Mouse (Mus musculus) lung, embryonic 15.5 days (tissue): ENCODE results near the gene Dock1. TPM values are rescaled to one million over a fixed set of nuclear protein-coding genes. Genes with fewer than 3 reads are reported as not detected.

Source experiments
- ATAC-seq: fragments of 200-750 bp; cut with Nextera tagmentation; 2 replicates; pipeline ENCODE4 v1.8.0; 2017; ENCODE audit warnings: moderate number of reproducible peaks, borderline replicate concordance; ENCODE audit not compliant: low FRiP score, low TSS enrichment; ENCODE audit errors: extremely low read depth
- H3K27ac ChIP-seq: fragments of 300-500 bp; sonication (generic); 2 replicates; pipeline ENCODE4 v1.5.1; 2015; ENCODE audit warnings: moderate library complexity, mild to moderate bottlenecking, inconsistent platforms
- H3K27me3 ChIP-seq: fragments of 300-500 bp; sonication (generic); 2 replicates; pipeline ENCODE4 v1.6.1; 2015; ENCODE audit warnings: inconsistent platforms
- H3K36me3 ChIP-seq: fragments of 300-500 bp; sonication (generic); 2 replicates; pipeline ENCODE4 v1.6.1; 2015; ENCODE audit warnings: inconsistent platforms
- H3K4me1 ChIP-seq: fragments of 300-500 bp; sonication (generic); 2 replicates; pipeline ENCODE4 v1.6.1; 2015; ENCODE audit warnings: inconsistent platforms
- H3K4me2 ChIP-seq: fragments of 300-500 bp; sonication (generic); 2 replicates; pipeline ENCODE4 v1.6.1; 2015; ENCODE audit warnings: inconsistent platforms, mild to moderate bottlenecking, moderate library complexity
- H3K4me3 ChIP-seq: fragments of 300-500 bp; sonication (generic); 2 replicates; pipeline ENCODE4 v1.5.1; 2015; ENCODE audit warnings: mild to moderate bottlenecking, inconsistent platforms
- H3K9ac ChIP-seq: fragments of 300-500 bp; sonication (generic); 2 replicates; pipeline ENCODE4 v1.6.1; 2015; ENCODE audit warnings: inconsistent platforms
- H3K9me3 ChIP-seq: fragments of 300-500 bp; sonication (generic); 2 replicates; pipeline ENCODE4 v1.6.1; 2016; ENCODE audit warnings: inconsistent platforms
- WGBS: fragments of 180-500 bp; shearing (Covaris S2); methylation state at CpG from one replicate; pipeline ENCODE4 v1.1.7; 2015; 5-methylcytosine and 5-hydroxymethylcytosine counted together
- polyA plus RNA-seq: library from polyadenylated mRNA; unstranded; fragments of >200 nt; fragmentation: Nextera tagmentation; extraction: Ambion mirVana; gene quantifications from 2 replicates; pipeline ENCODE4 v1.2.1, GENCODE M21; 2015

The Dock1 gene
- polyA plus RNA-seq, 1 experiment from 2014 or later, result 43.7 TPM

GRCm38 (mm10) chr7:135002891-135003290 lies 332.4 kb downstream of the Dock1 start:
- H3K27me3 ChIP-seq, result no peaks in the 10 kb centered on the region
- H3K36me3 ChIP-seq, result no peaks in the 10 kb centered on the region; the same call in 1 of the 2 replicates
- no peak overlapping the region for H3K4me2 ChIP-seq
- no peaks in the 10 kb centered on the region for H3K9me3 ChIP-seq
- WGBS, result 85% methylated on average over 9 of the region's 9 CpGs
- ATAC-seq, result no peak
- no peak overlapping the region for H3K9ac ChIP-seq
- H3K4me3 ChIP-seq, result no peak overlapping the region
- no peaks in the 10 kb centered on the region for H3K4me1 ChIP-seq
- no peak overlapping the region for H3K27ac ChIP-seq

GRCm38 (mm10) chr7:135005964-135006560 lies 335.6 kb downstream of the Dock1 start:
- Histone ChIP-seq H3K9me3 (no peaks in the 10 kb centered on the region), H3K4me1 (no peaks in the 10 kb centered on the region), H3K27me3 (no peaks in the 10 kb centered on the region), H3K4me3 (no peak overlapping the region), H3K9ac (no peak overlapping the region), H3K36me3 (no peaks in the 10 kb centered on the region; the same call in 1 of the 2 replicates), H3K4me2 (no peak overlapping the region), H3K27ac (no peak overlapping the region)
- ATAC-seq, result no peak
- WGBS, result 48% methylated on average over 7 of the region's 7 CpGs

- ATAC-seq, result no peak
- WGBS, result 83% methylated on average over 2 of the region's 2 CpGs
- H3K4me2 ChIP-seq, result no peak overlapping the region
Observed at GRCm38 (mm10) chr7:135008021-135008420, 337.6 kb downstream of the Dock1 start.

DNA sequence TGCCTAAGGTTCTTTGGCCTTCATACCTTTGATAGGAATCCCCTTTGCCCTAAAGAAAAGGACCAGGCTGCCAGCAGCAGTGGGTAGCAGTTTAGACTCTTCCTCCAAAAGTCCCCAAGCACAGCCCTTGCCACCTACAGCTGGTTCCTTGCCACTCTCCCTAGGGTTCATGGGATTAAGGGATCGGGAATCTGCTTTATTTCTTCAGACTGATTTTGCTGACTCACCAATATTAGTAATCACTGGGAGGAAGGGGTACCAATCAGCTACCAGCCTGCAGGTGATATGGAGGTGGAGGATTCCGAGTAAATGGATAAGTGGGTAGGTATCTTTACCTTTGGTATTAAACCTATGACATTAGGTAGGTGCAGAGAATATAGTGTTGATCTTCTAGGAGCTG lies 340.5 kb downstream of the Dock1 start:
- Histone ChIP-seq H3K9me3 (no peaks in the 10 kb centered on the region), H3K36me3 (no peaks in the 10 kb centered on the region), H3K4me1 (no peaks in the 10 kb centered on the region), H3K27me3 (no peaks in the 10 kb centered on the region), H3K4me2 (no peak overlapping the region), H3K4me3 (no peak overlapping the region), H3K9ac (no peak overlapping the region), H3K27ac (no peak overlapping the region)
- 91% methylated on average over 2 of the region's 2 CpGs for WGBS
- ATAC-seq, result no peak

More at GRCm38 (mm10) chr7:135008021-135008420, 337.6 kb downstream of the Dock1 start:
- Histone ChIP-seq H3K4me3 (no peak overlapping the region), H3K27me3 (no peaks in the 10 kb centered on the region), H3K36me3 (no peaks in the 10 kb centered on the region), H3K4me1 (no peaks in the 10 kb centered on the region), H3K9ac (no peak overlapping the region), H3K27ac (no peak overlapping the region), H3K9me3 (no peaks in the 10 kb centered on the region)

GRCm38 (mm10) chr7:135017531-135017930 lies 347.1 kb downstream of the Dock1 start:
- Histone ChIP-seq H3K9ac (no peak overlapping the region), H3K27me3 (no peaks in the 10 kb centered on the region), H3K4me2 (no peak overlapping the region), H3K4me3 (no peak overlapping the region), H3K27ac (no peak overlapping the region), H3K4me1 (no peaks in the 10 kb centered on the region), H3K36me3 (no peaks in the 10 kb centered on the region), H3K9me3 (no peaks in the 10 kb centered on the region)
- 56% methylated on average over 1 of the region's 1 CpGs for WGBS
- ATAC-seq, result no peak

GRCm38 (mm10) chr7:135020762-135021161 lies 350.3 kb downstream of the Dock1 start:
- no peaks in the 10 kb centered on the region for H3K9me3 ChIP-seq
- H3K27me3 ChIP-seq, result no peaks in the 10 kb centered on the region
- no peak overlapping the region for H3K9ac ChIP-seq
- no peak for ATAC-seq
- H3K36me3 ChIP-seq, result no peaks in the 10 kb centered on the region
- H3K27ac ChIP-seq, result no peak overlapping the region
- no peaks in the 10 kb centered on the region for H3K4me1 ChIP-seq
- no peak overlapping the region for H3K4me3 ChIP-seq
- 72% methylated on average over 7 of the region's 7 CpGs for WGBS
- H3K4me2 ChIP-seq, result no peak overlapping the region

DNA sequence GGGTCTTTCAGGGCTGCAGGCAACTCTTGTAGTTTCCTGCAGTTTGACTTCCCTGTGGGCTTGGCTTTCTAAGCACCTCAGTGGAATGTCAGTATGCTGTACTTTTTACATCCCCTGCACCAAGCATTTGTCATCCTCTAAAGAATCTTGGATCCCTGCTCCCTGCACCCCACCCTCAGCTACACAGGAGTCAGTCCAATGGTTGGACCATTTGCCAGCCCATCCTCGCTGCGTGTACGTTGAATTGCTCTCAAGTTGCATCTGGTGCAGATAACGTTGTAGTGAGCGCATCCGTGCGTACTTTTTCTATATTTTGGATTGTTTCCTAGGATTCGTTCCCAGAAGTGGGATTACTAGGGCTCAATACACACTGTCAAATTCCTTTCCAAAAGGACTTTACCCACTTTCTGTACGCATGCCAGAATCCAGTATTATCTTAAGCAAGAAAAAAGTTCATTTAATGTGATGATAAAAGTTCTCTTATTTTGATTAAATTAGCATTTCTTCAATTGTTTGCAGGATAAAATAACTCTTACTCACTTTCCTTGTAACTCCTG lies 351.2 kb downstream of the Dock1 start:
- Histone ChIP-seq H3K9ac (no peak overlapping the region), H3K27me3 (no peaks in the 10 kb centered on the region), H3K4me2 (no peak overlapping the region), H3K36me3 (no peaks in the 10 kb centered on the region), H3K9me3 (no peaks in the 10 kb centered on the region), H3K27ac (no peak overlapping the region), H3K4me3 (no peak overlapping the region), H3K4me1 (no peaks in the 10 kb centered on the region)
- ATAC-seq, result no peak
- 70% methylated on average over 9 of the region's 9 CpGs for WGBS

DNA sequence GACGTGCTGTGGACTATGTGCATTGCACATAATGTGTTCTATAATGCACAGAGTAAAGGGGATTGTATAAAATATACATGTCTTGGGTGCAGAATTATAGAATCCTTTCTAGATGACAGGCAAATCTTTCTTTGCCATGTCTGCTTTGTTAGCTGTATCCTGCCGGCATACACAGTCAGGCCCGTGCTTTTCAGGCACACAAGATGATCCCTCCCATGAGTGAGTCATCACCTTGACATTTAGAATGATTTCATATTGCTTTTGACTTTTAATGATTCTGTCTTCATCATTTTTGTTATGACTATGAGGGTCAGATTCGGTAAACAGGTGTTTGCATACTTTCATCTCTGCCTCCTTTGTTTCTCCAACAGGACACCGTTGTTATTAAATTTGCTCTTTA lies 354.1 kb downstream of the Dock1 start:
- 82% methylated on average over 5 of the region's 5 CpGs for WGBS
- Histone ChIP-seq H3K4me1 (no peaks in the 10 kb centered on the region), H3K9me3 (no peaks in the 10 kb centered on the region), H3K9ac (no peak overlapping the region), H3K36me3 (no peaks in the 10 kb centered on the region), H3K27me3 (no peaks in the 10 kb centered on the region), H3K27ac (no peak overlapping the region), H3K4me2 (no peak overlapping the region), H3K4me3 (no peak overlapping the region)
- no peak for ATAC-seq

- WGBS, result 87% methylated on average over 2 of the region's 2 CpGs
- Histone ChIP-seq H3K9ac (no peak overlapping the region), H3K4me2 (no peak overlapping the region), H3K27ac (no peak overlapping the region), H3K36me3 (no peaks in the 10 kb centered on the region), H3K27me3 (no peaks in the 10 kb centered on the region), H3K4me1 (no peaks in the 10 kb centered on the region; the same call in 1 of the 2 replicates), H3K4me3 (no peak overlapping the region), H3K9me3 (no peaks in the 10 kb centered on the region)
- no peak for ATAC-seq
Observed at GRCm38 (mm10) chr7:135028716-135029115, 358.3 kb downstream of the Dock1 start.

GRCm38 (mm10) chr7:135029136-135029535 lies 358.7 kb downstream of the Dock1 start:
- no peak overlapping the region for H3K27ac ChIP-seq
- no peaks in the 10 kb centered on the region; the same call in 1 of the 2 replicates for H3K4me1 ChIP-seq
- no peaks in the 10 kb centered on the region for H3K27me3 ChIP-seq
- H3K9ac ChIP-seq, result no peak overlapping the region
- 45% methylated on average over 3 of the region's 3 CpGs for WGBS
- H3K4me2 ChIP-seq, result no peak overlapping the region
- H3K9me3 ChIP-seq, result no peaks in the 10 kb centered on the region
- no peak for ATAC-seq
- no peak overlapping the region for H3K4me3 ChIP-seq
- no peaks in the 10 kb centered on the region for H3K36me3 ChIP-seq

GRCm38 (mm10) chr7:135031466-135031865 lies 361.0 kb downstream of the Dock1 start:
- Histone ChIP-seq H3K9ac (no peak overlapping the region), H3K4me2 (no peak overlapping the region), H3K4me1 (no peaks in the 10 kb centered on the region; the same call in 1 of the 2 replicates), H3K4me3 (no peak overlapping the region), H3K27me3 (no peaks in the 10 kb centered on the region), H3K36me3 (no peaks in the 10 kb centered on the region), H3K9me3 (no peaks in the 10 kb centered on the region), H3K27ac (no peak overlapping the region)
- ATAC-seq, result no peak
- WGBS, result 55% methylated on average over 3 of the region's 3 CpGs

GRCm38 (mm10) chr7:135034811-135035210 lies 364.4 kb downstream of the Dock1 start:
- no peak for ATAC-seq
- no peaks in the 10 kb centered on the region for H3K27me3 ChIP-seq
- H3K9me3 ChIP-seq, result no peaks in the 10 kb centered on the region
- H3K4me3 ChIP-seq, result no peak overlapping the region
- 72% methylated on average over 5 of the region's 5 CpGs for WGBS
- H3K9ac ChIP-seq, result no peak overlapping the region
- H3K36me3 ChIP-seq, result no peaks in the 10 kb centered on the region
- H3K4me1 ChIP-seq, result no peaks in the 10 kb centered on the region; the same call in 1 of the 2 replicates
- H3K27ac ChIP-seq, result no peak overlapping the region
- H3K4me2 ChIP-seq, result no peak overlapping the region
